Mouse (Mus musculus) midbrain, postnatal 0 days (tissue): Measurements from ENCODE around the gene Mad1l1. TPM values are rescaled to one million over a fixed set of nuclear protein-coding genes. Genes with fewer than 3 reads are reported as not detected.

Source experiments
- ATAC-seq: fragments of 200-750 bp; cut with Nextera tagmentation; 2 replicates; pipeline ENCODE4 v1.8.0; 2017; ENCODE audit warnings: moderate number of reproducible peaks, mild to moderate bottlenecking, moderate TSS enrichment, moderate library complexity; ENCODE audit not compliant: low FRiP score
- DNase-seq: peaks from one replicate; pipeline ENCODE4 v3.0.0-alpha.2; 2015; ENCODE audit warnings: low spot score
- H3K27ac ChIP-seq: fragments of 300-500 bp; sonication (generic); 2 replicates; pipeline ENCODE4 v1.5.1; 2014; ENCODE audit warnings: low read depth, mild to moderate bottlenecking, low read length, mixed read lengths
- H3K27me3 ChIP-seq: fragments of 300-500 bp; sonication (generic); 2 replicates; pipeline ENCODE4 v1.6.1; 2014; ENCODE audit warnings: low read length, control low read depth, mixed read lengths; ENCODE audit not compliant: insufficient read depth
- H3K36me3 ChIP-seq: fragments of 300-500 bp; sonication (generic); 2 replicates; pipeline ENCODE4 v1.6.1; 2014; ENCODE audit warnings: low read length, control low read depth, mixed read lengths; ENCODE audit not compliant: insufficient read depth
- H3K4me1 ChIP-seq: fragments of 300-500 bp; sonication (generic); 2 replicates; pipeline ENCODE4 v1.6.1; 2014; ENCODE audit warnings: mild to moderate bottlenecking, control low read depth, antibody characterized with exemption, low read length, mixed read lengths; ENCODE audit not compliant: insufficient read depth
- H3K4me2 ChIP-seq: fragments of 300-500 bp; sonication (generic); 2 replicates; pipeline ENCODE4 v1.6.1; 2014; ENCODE audit warnings: low read depth, mild to moderate bottlenecking, low read length, mixed read lengths; ENCODE audit not compliant: poor library complexity, severe bottlenecking
- H3K4me3 ChIP-seq: fragments of 300-500 bp; sonication (generic); 2 replicates; pipeline ENCODE4 v1.5.1; 2014; ENCODE audit warnings: low read depth, mild to moderate bottlenecking, low read length, moderate library complexity
- H3K9ac ChIP-seq: fragments of 300-500 bp; sonication (generic); replicated peaks from 2 replicates; pipeline ENCODE4 v1.6.1; 2014; ENCODE audit warnings: mild to moderate bottlenecking, low read length, moderate library complexity, mixed read lengths; ENCODE audit not compliant: poor library complexity, severe bottlenecking
- H3K9me3 ChIP-seq: fragments of 300-500 bp; sonication (generic); 2 replicates; pipeline ENCODE4 v1.6.1; 2016; ENCODE audit warnings: low read length, control low read depth
- CTCF ChIP-seq: IDR thresholded peaks from 2 replicates; pipeline ENCODE4 v1.5.1; 2016; ENCODE audit warnings: antibody characterized with exemption, mild to moderate bottlenecking
- WGBS: fragments of 180-500 bp; shearing (Covaris S2); extraction: QIAGEN DNeasy Blood & Tissue Kit; methylation state at CpG from one replicate; pipeline ENCODE4 v1.1.7; 2014; 5-methylcytosine and 5-hydroxymethylcytosine counted together
- polyA plus RNA-seq: library from polyadenylated mRNA; unstranded; fragments of >200 nt; fragmentation: Nextera tagmentation; extraction: Ambion mirVana; gene quantifications from 2 replicates; pipeline ENCODE4 v1.2.1, GENCODE M21; 2015
- total RNA-seq: library from RNA; depleted of rRNA; stranded (reverse); fragments of >200 nt; gene quantifications from 2 replicates; pipeline ENCODE4 v1.2.3, GENCODE M21; 2014

Gene Mad1l1
- total and polyA plus RNA-seq, 2 experiments from 2014 or later, result 25.9 to 33.5 TPM

GRCm38 (mm10) chr5:140201109-140201508, 120.2 kb downstream of the Mad1l1 start:
- H3K9ac ChIP-seq, result no peak overlapping the region
- H3K27me3 ChIP-seq, result no peaks in the 10 kb centered on the region
- no peaks in the 10 kb centered on the region for H3K36me3 ChIP-seq
- no peaks in the 10 kb centered on the region for H3K9me3 ChIP-seq
- no peak overlapping the region for H3K4me3 ChIP-seq
- WGBS, result 65% methylated on average over 1 of the region's 1 CpGs
- DNase-seq, result no peak
- no peak for ATAC-seq
- TF ChIP-seq CTCF, result no peak
- no peak overlapping the region for H3K27ac ChIP-seq
- H3K4me1 ChIP-seq, result peaks cover 6% of the 10 kb centered on the region; the same call in 1 of the 2 replicates
- H3K4me2 ChIP-seq, result no peak overlapping the region

GRCm38 (mm10) chr5:140197705-140198104, 123.6 kb downstream of the Mad1l1 start:
- no peak overlapping the region for H3K9ac ChIP-seq
- no peak overlapping the region for H3K27ac ChIP-seq
- peaks cover 6% of the 10 kb centered on the region for H3K4me1 ChIP-seq
- 30% methylated on average over 4 of the region's 4 CpGs for WGBS
- H3K9me3 ChIP-seq, result no peaks in the 10 kb centered on the region
- H3K4me3 ChIP-seq, result no peak overlapping the region
- no peak for ATAC-seq
- no peaks in the 10 kb centered on the region for H3K27me3 ChIP-seq
- no peak overlapping the region for H3K4me2 ChIP-seq
- DNase-seq, result peak; percentile 86
- H3K36me3 ChIP-seq, result 0 out of 2 replicates have a peak, but pooled peaks cover 6% of the 10 kb centered on the region
- TF ChIP-seq CTCF, result peak; percentile 81

- no peak overlapping the region for H3K9ac ChIP-seq
- no peak overlapping the region for H3K27ac ChIP-seq
- H3K4me1 ChIP-seq, result peaks cover 6% of the 10 kb centered on the region
- DNase-seq, result no peak
- TF ChIP-seq CTCF, result no peak
- H3K36me3 ChIP-seq, result 0 out of 2 replicates have a peak, but pooled peaks cover 6% of the 10 kb centered on the region
- no peaks in the 10 kb centered on the region for H3K9me3 ChIP-seq
- no peak for ATAC-seq
- WGBS, result 90% methylated on average over 3 of the region's 3 CpGs
- no peak overlapping the region for H3K4me2 ChIP-seq
- H3K4me3 ChIP-seq, result no peak overlapping the region
- H3K27me3 ChIP-seq, result no peaks in the 10 kb centered on the region
Observed at GRCm38 (mm10) chr5:140196446-140196845, 124.9 kb downstream of the Mad1l1 start.

GRCm38 (mm10) chr5:140194173-140194572, 127.2 kb downstream of the Mad1l1 start:
- no peak overlapping the region for H3K4me3 ChIP-seq
- H3K4me2 ChIP-seq, result no peak overlapping the region
- no peak for DNase-seq
- ATAC-seq, result no peak
- 0 out of 2 replicates have a peak, but pooled peaks cover 6% of the 10 kb centered on the region for H3K36me3 ChIP-seq
- no peak for TF ChIP-seq CTCF
- H3K27me3 ChIP-seq, result no peaks in the 10 kb centered on the region
- H3K27ac ChIP-seq, result no peak overlapping the region
- no peaks in the 10 kb centered on the region for H3K9me3 ChIP-seq
- peaks cover 6% of the 10 kb centered on the region for H3K4me1 ChIP-seq
- no peak overlapping the region for H3K9ac ChIP-seq
- WGBS, result 35% methylated on average over 11 of the region's 11 CpGs

- Histone ChIP-seq H3K4me1 (no peaks in the 10 kb centered on the region; the same call in none of the 2 replicates), H3K4me2 (no peak overlapping the region), H3K9ac (no peak overlapping the region), H3K4me3 (no peak overlapping the region), H3K27me3 (no peaks in the 10 kb centered on the region), H3K9me3 (no peaks in the 10 kb centered on the region), H3K27ac (no peak overlapping the region), H3K36me3 (0 out of 2 replicates have a peak, but pooled peaks cover 6% of the 10 kb centered on the region)
- WGBS, result 84% methylated on average over 4 of the region's 4 CpGs
- ATAC-seq, result no peak
- no peak for DNase-seq
- no peak for TF ChIP-seq CTCF
Observed at GRCm38 (mm10) chr5:140191539-140191938, 129.8 kb downstream of the Mad1l1 start.

GRCm38 (mm10) chr5:140186351-140186750, 135.0 kb downstream of the Mad1l1 start:
- Histone ChIP-seq H3K27ac (no peak overlapping the region), H3K4me2 (no peak overlapping the region), H3K27me3 (no peaks in the 10 kb centered on the region), H3K4me3 (no peak overlapping the region), H3K9ac (no peak overlapping the region), H3K4me1 (no peaks in the 10 kb centered on the region), H3K9me3 (no peaks in the 10 kb centered on the region), H3K36me3 (no peaks in the 10 kb centered on the region)
- 92% methylated on average over 4 of the region's 4 CpGs for WGBS
- no peak for DNase-seq
- ATAC-seq, result no peak
- TF ChIP-seq CTCF, result no peak
